Mouse (Mus musculus) monocyte, adult 2 months (primary cell): ENCODE measurements around the gene Amn.

Source experiments
- DNase-seq, 2 experiments: peaks; one replicate each; pipeline ENCODE4 v3.0.0; 2022; ENCODE audit warnings: low spot score in 2 of 2, low read depth in 1 of 2

Amn gene

DNA sequence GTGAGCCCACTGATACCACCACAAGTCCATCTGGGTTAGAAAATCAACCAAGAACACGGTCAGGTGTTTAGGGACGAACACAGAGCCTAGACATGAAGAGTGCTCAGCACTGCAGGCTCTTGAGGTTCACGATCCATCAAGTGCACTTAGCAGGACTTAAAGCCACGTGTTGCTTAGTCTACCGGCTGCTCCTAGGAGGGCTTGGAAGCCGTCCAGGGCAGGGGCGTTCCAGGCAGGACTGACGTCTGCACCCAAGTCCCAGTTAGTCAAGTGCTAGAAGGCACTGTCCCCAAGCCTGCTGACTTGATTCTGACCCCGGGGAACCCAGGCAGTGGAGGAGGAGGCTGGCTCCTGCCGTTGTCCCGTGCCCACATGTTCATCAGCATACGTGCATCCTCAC, 49.7 kb downstream of the Amn start:
- DNase-seq: no peak

DNA sequence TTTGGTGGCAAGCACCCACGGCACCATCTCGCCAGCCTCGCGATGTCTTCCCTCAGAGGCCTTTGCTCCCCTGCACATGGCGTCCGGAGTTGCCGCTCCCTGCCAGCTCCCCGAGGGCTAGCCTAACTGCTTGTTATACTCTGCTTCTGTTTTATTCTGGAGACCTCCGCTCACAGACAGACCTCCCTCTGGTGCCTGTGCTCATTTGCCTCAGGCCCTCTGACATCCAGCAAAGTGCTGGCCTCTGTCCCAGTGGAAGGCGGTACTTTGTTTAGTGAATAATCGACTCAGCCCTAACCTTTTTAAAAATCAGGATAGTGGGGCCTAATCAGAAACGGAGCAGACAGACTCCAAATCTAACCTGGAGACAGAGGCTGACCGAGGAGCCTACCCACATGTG, 50.9 kb downstream of the Amn start:
- no peak for DNase-seq

DNA sequence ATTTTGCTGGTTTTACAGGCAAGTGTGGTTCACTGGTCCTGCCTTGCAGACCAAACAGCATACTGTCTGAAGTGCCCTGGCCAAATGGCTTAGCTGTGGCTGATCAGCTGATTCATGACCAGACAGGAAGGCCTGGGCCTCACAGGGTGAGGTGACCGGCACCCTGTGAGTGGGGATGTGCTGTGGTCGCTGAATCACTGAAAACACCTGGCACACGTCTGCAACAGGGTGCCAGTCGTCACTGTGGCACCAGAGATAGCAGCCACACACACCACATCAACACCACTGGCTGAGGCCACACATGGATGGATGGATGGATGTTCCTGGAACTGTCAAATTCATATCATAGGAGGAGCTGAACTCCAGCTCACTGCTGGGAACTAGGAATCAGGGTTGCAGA, 52.5 kb downstream of the Amn start:
- no peak for DNase-seq

DNA sequence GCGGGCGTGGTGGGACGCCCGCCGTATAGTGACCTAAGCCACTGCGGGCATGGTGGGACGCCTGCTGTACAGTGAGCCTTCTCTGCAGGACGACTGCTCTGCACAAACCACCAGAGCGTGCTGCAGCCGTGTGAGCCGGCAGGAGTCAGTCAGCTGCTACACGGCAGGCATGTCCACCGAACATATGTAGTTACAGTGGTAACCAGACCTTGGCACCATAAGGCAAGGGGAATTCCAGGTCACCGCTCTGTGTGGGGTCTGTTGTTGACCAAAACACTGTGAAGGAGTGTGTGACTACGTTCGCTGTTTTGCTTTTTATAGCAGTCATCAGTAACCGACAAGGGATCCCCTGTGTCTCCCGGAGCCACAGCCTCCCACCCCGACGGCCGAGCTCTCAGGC, 53.6 kb downstream of the Amn start:
- DNase-seq: no peak

DNA sequence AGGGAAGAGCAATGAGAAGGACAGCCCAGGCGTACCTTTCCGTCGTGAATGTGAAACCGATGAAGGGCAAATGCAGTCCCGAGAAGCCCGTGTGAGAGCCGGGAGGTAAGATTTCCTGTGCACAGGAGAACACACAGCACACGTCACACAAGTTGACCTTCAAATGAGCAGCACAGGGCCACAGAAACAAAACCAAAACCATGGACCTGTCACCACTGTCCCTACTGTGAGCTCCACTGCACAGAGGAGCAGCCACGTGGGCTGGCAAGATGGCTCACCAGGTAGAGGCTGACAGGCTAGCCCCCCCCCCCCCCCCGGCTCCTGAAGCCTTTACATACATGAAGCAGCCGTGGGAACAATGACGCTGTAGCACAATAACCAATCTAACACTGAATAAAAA, 54.1 kb downstream of the Amn start:
- no peak for DNase-seq

DNA sequence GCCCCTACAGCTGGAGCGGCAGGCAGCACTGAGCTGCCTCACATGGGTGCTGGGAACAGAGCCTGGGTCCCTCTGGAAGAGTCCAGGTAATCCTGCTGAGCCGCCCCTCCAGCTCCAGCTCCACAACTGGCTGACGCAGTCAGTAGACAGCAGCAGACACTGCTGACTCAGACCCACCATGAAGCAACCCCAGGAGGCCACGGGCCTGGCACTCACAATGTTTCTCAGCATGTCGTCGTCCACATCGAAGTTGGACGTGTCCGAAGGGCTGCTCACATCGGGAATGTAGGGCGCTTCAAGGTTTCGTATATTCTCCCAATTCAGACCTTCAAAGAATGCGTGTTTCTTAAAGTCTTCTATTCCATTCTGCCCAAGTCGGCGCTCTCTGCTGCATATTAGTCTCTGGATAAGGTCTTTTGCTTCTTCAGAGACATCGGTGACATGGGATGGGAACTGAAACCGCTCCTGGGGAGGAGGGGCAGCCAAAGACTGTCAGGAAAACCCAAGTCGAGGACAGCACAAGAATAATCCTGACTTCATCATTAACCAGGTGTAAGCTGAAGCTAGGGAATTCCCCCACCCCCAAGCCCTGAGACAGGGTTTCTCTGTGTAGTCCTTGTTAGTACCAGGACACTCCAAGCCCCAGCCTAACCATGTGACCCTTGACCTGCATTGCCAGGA, 55.0 kb downstream of the Amn start:
- no peak for DNase-seq
